Mouse (Mus musculus) neural tube, embryonic 15.5 days (tissue): ENCODE data around the gene Diras1. TPM values are rescaled to one million over a fixed set of nuclear protein-coding genes. Genes with fewer than 3 reads are reported as not detected.

Experiments
- ATAC-seq: fragments of 200-750 bp; cut with Nextera tagmentation; 2 replicates; pipeline ENCODE4 v1.8.0; 2017; ENCODE audit warnings: mild to moderate bottlenecking, moderate TSS enrichment, moderate library complexity; ENCODE audit not compliant: low FRiP score
- H3K27ac ChIP-seq: fragments of 300-500 bp; sonication (generic); replicated peaks from 2 replicates; pipeline ENCODE4 v1.5.1; 2015; ENCODE audit warnings: mild to moderate bottlenecking, inconsistent platforms
- H3K27me3 ChIP-seq: fragments of 300-500 bp; sonication (generic); replicated peaks from 2 replicates; pipeline ENCODE4 v1.6.1; 2015; ENCODE audit warnings: inconsistent platforms
- H3K36me3 ChIP-seq: fragments of 300-500 bp; sonication (generic); 2 replicates; pipeline ENCODE4 v1.6.1; 2015; ENCODE audit warnings: inconsistent platforms
- H3K4me1 ChIP-seq: fragments of 300-500 bp; sonication (generic); 2 replicates; pipeline ENCODE4 v1.6.1; 2015; ENCODE audit warnings: inconsistent platforms
- H3K4me2 ChIP-seq: fragments of 300-500 bp; sonication (generic); 2 replicates; pipeline ENCODE4 v1.6.1; 2015; ENCODE audit warnings: inconsistent platforms, mild to moderate bottlenecking, moderate library complexity
- H3K4me3 ChIP-seq: fragments of 300-500 bp; sonication (generic); replicated peaks from 2 replicates; pipeline ENCODE4 v1.5.1; 2015; ENCODE audit warnings: mild to moderate bottlenecking, inconsistent platforms
- H3K9ac ChIP-seq: fragments of 300-500 bp; sonication (generic); replicated peaks from 2 replicates; pipeline ENCODE4 v1.6.1; 2015; ENCODE audit warnings: mild to moderate bottlenecking, inconsistent platforms
- H3K9me3 ChIP-seq: fragments of 300-500 bp; sonication (generic); replicated peaks from 2 replicates; pipeline ENCODE4 v1.6.1; 2016; ENCODE audit warnings: inconsistent platforms
- WGBS: fragments of 180-500 bp; shearing (Covaris S2); methylation state at CpG from one replicate; pipeline ENCODE4 v1.1.7; 2015; ENCODE audit warnings: mixed read lengths; 5-methylcytosine and 5-hydroxymethylcytosine counted together
- polyA plus RNA-seq: library from polyadenylated mRNA; unstranded; fragments of >200 nt; fragmentation: Nextera tagmentation; extraction: Ambion mirVana; gene quantifications from 2 replicates; pipeline ENCODE4 v1.2.1, GENCODE M21; 2015

Diras1 gene
- polyA plus RNA-seq, 1 experiment from 2014 or later = 69.4 TPM

DNA sequence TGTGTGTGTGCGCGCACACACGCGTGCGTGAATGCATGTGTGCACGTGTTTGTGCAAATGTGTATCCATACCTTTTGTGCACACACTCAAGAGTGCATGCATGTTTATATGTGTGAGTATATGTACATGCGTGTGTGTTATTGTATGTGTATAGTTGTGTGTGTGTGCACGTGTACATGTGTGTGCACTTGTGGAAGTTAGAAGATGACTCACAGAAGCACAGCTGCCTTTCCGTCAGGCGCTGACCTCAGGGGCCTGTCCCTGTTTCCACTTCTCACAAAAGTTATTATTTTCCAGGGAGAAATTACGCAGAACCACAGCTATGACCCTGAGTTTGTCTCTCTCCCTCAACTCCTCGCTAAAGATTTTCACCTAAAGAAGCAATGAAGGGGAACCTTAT lies 41.2 kb downstream of the Diras1 start:
- H3K9ac ChIP-seq = no peak overlapping the region
- no peak overlapping the region for H3K4me2 ChIP-seq
- H3K27me3 ChIP-seq = peaks cover 46% of the 10 kb centered on the region
- H3K4me1 ChIP-seq = peaks cover 16% of the 10 kb centered on the region
- no peaks in the 10 kb centered on the region for H3K9me3 ChIP-seq
- WGBS = 90% methylated on average over 12 of the region's 12 CpGs
- H3K27ac ChIP-seq = no peak overlapping the region
- ATAC-seq = no peak
- H3K4me3 ChIP-seq = no peak overlapping the region
- no peaks in the 10 kb centered on the region for H3K36me3 ChIP-seq

DNA sequence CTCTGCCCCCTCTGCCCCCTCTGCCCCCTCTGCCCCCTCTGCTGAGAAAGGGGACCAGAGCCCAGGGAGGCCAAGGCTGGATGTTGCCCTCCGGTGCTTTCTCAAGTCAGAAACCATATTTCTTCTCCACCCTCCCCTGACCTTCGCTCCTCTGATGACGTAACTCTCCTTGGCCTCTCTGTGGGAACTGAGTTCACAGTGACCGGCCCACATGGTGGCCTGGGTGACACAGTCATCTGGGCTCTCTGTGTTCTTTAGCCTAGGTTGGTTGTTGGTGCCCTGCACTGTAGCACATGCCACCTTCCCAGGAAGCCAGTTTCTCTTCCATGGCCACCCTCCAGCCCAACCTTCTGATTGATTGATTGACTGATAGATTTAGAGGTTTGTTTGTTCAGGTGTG lies 43.1 kb downstream of the Diras1 start:
- H3K9ac ChIP-seq = no peak overlapping the region
- H3K4me2 ChIP-seq = no peak overlapping the region
- no peaks in the 10 kb centered on the region for H3K36me3 ChIP-seq
- H3K27me3 ChIP-seq = peaks cover 40% of the 10 kb centered on the region
- H3K27ac ChIP-seq = no peak overlapping the region
- no peak overlapping the region for H3K4me3 ChIP-seq
- ATAC-seq = no peak
- 77% methylated on average over 4 of the region's 4 CpGs for WGBS
- peaks cover 8% of the 10 kb centered on the region for H3K4me1 ChIP-seq
- H3K9me3 ChIP-seq = no peaks in the 10 kb centered on the region

DNA sequence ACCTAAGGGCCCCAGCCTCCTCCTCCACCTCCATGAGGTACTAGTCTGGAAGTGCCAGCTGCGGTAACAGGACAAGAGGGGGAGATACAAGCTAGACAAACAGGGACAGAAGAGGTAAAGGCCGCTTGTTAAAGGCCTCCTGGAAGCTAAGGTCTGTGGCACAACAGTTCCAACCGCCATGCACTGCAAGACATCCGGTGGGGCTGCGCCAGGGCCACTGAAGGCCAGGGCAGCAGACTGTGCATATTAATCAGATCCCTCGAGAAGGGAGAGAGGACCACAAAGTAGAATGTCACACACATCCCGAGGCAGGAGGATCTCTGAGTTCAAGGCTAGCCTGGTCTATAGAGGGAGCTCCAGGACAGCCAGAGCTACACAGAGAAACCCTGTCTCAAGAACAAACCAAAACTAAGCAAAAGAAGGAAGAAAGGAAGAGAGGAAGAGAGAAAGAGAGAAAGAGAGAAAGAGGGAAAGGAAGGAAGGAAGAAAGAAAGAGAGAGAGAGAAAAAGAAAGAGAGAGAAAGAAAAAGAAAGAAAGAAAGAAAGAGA lies 43.8 kb downstream of the Diras1 start:
- Histone ChIP-seq H3K9ac (no peak overlapping the region), H3K9me3 (no peaks in the 10 kb centered on the region), H3K27me3 (peaks cover 33% of the 10 kb centered on the region), H3K27ac (no peak overlapping the region), H3K4me2 (no peak overlapping the region), H3K4me1 (peaks cover 8% of the 10 kb centered on the region), H3K36me3 (no peaks in the 10 kb centered on the region), H3K4me3 (no peak overlapping the region)
- ATAC-seq = no peak
- 60% methylated on average over 7 of the region's 7 CpGs for WGBS

DNA sequence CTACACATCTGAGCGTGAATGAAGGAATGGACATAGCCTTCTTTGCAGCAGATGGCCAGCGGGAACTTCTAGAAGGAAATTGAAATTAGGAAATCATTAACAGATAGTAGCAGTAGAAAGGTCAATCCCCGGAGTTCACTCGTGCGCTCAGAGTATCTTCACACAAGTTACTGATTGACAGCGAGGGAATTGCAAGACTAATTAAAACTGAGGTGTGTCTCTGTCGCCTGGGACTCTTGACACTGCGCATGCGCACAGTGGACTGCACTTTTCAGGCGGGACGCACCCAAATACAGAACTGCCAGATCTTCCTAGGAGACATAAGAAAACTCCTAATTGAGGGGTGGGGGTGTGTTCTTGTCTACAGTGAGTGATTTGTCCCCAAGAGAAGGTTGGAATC lies 50.0 kb downstream of the Diras1 start:
- no peak for ATAC-seq
- Histone ChIP-seq H3K36me3 (no peaks in the 10 kb centered on the region), H3K9me3 (no peaks in the 10 kb centered on the region), H3K4me3 (no peak overlapping the region), H3K4me1 (peaks cover 10% of the 10 kb centered on the region), H3K27me3 (no peaks in the 10 kb centered on the region), H3K4me2 (no peak overlapping the region), H3K27ac (no peak overlapping the region), H3K9ac (no peak overlapping the region)
- WGBS = 84% methylated on average over 11 of the region's 11 CpGs

DNA sequence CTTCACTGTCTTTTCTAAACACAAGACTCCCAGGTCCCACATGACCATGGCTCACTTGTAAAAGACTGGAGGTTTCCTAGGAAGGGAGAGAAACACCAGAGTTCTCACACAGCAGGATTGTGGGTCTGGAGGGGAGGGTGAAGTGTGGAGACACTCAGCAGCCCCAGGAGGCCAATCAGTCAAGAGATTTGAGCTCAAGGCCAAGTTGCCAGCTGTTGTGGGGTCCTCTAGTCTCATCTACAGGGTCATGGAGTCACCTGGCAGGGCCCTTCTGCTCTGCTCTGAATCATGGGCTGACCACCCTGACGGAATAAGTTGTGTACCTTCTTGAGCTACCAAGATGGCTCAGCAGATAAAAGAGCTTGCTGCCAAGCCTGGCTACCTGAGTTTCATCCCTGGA lies 51.7 kb downstream of the Diras1 start:
- Histone ChIP-seq H3K27ac (no peak overlapping the region), H3K9me3 (no peaks in the 10 kb centered on the region), H3K4me3 (no peak overlapping the region), H3K4me2 (no peak overlapping the region), H3K27me3 (no peaks in the 10 kb centered on the region), H3K36me3 (no peaks in the 10 kb centered on the region), H3K4me1 (peaks cover 10% of the 10 kb centered on the region), H3K9ac (no peak overlapping the region)
- no peak for ATAC-seq
- 80% methylated on average over 1 of the region's 1 CpGs for WGBS

DNA sequence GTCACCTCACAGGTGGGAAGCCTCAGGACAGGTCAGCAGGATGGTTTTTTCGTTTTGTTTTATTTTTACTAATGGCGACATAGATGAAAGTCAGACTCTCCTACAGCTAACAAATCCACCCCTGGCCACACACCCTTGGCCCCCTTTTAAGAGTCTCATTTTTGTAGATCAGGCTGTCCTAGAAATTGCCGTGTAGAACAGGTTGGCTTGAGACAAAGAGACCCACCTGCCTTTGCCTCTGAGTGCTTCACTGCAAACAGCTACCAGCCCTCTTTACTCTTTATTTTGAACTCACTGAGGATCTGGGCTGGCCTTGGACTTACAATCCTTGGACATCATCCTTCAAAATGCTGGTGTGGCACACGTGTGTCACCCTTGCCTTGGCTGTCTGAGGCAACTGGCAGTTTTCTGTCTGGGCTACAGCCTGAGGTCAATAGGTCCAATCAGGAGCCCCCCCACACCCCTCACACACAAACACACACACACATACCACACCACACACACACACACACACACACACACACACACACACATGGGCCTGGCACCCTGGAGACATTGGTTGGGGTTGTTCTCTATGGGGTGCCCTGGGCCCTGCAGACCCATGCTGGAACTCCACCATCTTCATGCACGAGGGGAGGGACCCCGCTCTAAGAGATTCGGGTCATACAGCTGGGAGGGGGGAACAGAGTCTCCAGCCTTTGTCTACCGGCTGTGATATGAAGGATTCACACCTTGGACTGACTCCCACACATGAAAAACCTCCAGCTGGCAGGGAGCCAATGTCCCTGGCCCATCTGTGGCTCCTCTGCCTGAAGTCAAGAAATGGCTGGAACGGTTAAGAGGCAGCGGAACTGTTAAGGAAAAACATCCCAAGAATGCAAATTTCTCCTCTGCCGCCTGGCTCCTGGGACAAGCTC lies 53.1 kb downstream of the Diras1 start:
- Histone ChIP-seq H3K9me3 (no peaks in the 10 kb centered on the region), H3K27me3 (no peaks in the 10 kb centered on the region), H3K9ac (no peak overlapping the region), H3K4me1 (peaks cover 14% of the 10 kb centered on the region), H3K27ac (no peak overlapping the region), H3K4me2 (no peak overlapping the region), H3K36me3 (no peaks in the 10 kb centered on the region), H3K4me3 (no peak overlapping the region)
- WGBS = 50% methylated on average over 11 of the region's 11 CpGs
- no peak for ATAC-seq

DNA sequence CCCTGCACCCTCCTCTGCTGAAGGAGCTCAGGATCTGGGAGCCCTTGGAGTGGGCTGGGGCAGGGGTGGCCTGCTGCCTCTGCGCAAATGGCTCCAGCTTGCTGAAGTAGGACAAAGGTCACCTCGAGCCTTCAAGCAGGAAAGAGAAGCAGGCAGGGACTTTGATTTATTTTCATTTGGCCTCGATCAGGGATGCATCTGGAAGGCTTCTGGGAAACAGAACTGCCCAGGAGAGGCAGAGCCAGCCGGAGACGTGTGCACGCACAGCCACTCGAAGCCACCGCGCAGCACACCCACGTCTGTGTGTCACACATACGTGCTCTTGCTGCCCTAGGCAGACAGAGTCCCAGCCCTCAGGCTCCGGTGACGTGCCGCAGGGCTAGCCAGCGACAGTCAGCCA lies 53.9 kb downstream of the Diras1 start:
- H3K9ac ChIP-seq = no peak overlapping the region
- ATAC-seq = no peak
- H3K4me1 ChIP-seq = peaks cover 18% of the 10 kb centered on the region
- no peak overlapping the region for H3K4me3 ChIP-seq
- 81% methylated on average over 15 of the region's 15 CpGs for WGBS
- H3K27me3 ChIP-seq = no peaks in the 10 kb centered on the region
- no peaks in the 10 kb centered on the region for H3K9me3 ChIP-seq
- H3K4me2 ChIP-seq = no peak overlapping the region
- no peak overlapping the region for H3K27ac ChIP-seq
- H3K36me3 ChIP-seq = no peaks in the 10 kb centered on the region

DNA sequence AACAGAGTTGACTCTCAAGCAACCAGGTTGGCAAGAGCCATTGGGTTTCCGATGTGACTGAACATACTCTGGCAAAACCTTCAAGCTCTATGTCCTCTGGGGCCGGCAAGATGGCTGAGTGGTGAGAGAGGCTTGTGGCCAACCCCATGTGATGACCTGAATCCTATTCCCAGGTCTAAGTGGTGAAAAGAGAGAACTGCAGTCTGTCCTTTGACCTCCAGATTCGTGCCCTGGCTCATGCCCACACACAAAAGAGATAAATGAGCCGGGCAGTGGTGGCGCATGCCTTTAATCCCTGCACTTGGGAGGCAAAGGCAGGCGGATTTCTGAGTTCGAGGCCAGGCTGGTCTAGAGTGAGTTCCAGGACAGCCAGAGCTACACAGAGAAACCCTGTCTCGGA lies 55.3 kb downstream of the Diras1 start:
- ATAC-seq = no peak
- H3K36me3 ChIP-seq = no peaks in the 10 kb centered on the region
- peaks cover 18% of the 10 kb centered on the region for H3K4me1 ChIP-seq
- H3K4me2 ChIP-seq = no peak overlapping the region
- H3K9me3 ChIP-seq = no peaks in the 10 kb centered on the region
- 88% methylated on average over 8 of the region's 8 CpGs for WGBS
- no peaks in the 10 kb centered on the region for H3K27me3 ChIP-seq
- H3K4me3 ChIP-seq = no peak overlapping the region
- H3K9ac ChIP-seq = no peak overlapping the region
- H3K27ac ChIP-seq = no peak overlapping the region

Other genes with a start within 250 kb of the Diras1 start
- 53.3 and 59.8 TPM in 2 replicates for gene Sf3a2, start 227.5 kb downstream of the Diras1 start, polyA plus RNA-seq
- gene Plekhj1, start 227.0 kb downstream of the Diras1 start, polyA plus RNA-seq = 135 and 146 TPM in 2 replicates
- not detected in 2 replicates for gene Amh, start 220.4 kb downstream of the Diras1 start, polyA plus RNA-seq
- gene Jsrp1, start 212.2 kb downstream of the Diras1 start, polyA plus RNA-seq = 1.2 and 2.5 TPM in 2 replicates
- 1,221 and 1,325 TPM in 2 replicates for gene Oaz1, start 199.0 kb downstream of the Diras1 start, polyA plus RNA-seq
- 14.6 and 18.6 TPM in 2 replicates for gene Lingo3, start 181.6 kb downstream of the Diras1 start, polyA plus RNA-seq
- 226 and 240 TPM in 2 replicates for gene Lsm7, start 170.5 kb downstream of the Diras1 start, polyA plus RNA-seq
- 78.6 and 84.1 TPM in 2 replicates for gene Sppl2b, start 170.4 kb downstream of the Diras1 start, polyA plus RNA-seq
- gene Tmprss9, start 153.8 kb downstream of the Diras1 start, polyA plus RNA-seq = 0.09 and 0.35 TPM in 2 replicates
- 333 and 359 TPM in 2 replicates for gene Timm13, start 124.7 kb downstream of the Diras1 start, polyA plus RNA-seq
- gene Lmnb2, start 107.4 kb downstream of the Diras1 start, polyA plus RNA-seq = 39.0 and 39.9 TPM in 2 replicates
- 9.0 and 11.1 TPM in 2 replicates for gene Gadd45b, start 95.6 kb downstream of the Diras1 start, polyA plus RNA-seq
- gene Gng7, start 10.7 kb downstream of the Diras1 start, polyA plus RNA-seq = 22.8 and 24.9 TPM in 2 replicates
- gene Slc39a3, start 11.8 kb upstream of the Diras1 start, polyA plus RNA-seq = 43.9 and 47.7 TPM in 2 replicates
- 290 and 298 TPM in 2 replicates for gene Sgta, start 34.5 kb upstream of the Diras1 start, polyA plus RNA-seq
- gene Thop1, start 44.4 kb upstream of the Diras1 start, polyA plus RNA-seq = 44.3 and 52.9 TPM in 2 replicates
- 0.38 and 0.56 TPM in 2 replicates for gene Creb3l3, start 73.2 kb upstream of the Diras1 start, polyA plus RNA-seq
- gene Map2k2, start 80.3 kb upstream of the Diras1 start, polyA plus RNA-seq = 227 and 241 TPM in 2 replicates
- gene Zbtb7a, start 109.6 kb upstream of the Diras1 start, polyA plus RNA-seq = 14.8 and 21.0 TPM in 2 replicates
- 52.8 and 57.3 TPM in 2 replicates for gene Pias4, start 142.3 kb upstream of the Diras1 start, polyA plus RNA-seq
- gene Eef2, start 151.0 kb upstream of the Diras1 start, polyA plus RNA-seq = 493 and 549 TPM in 2 replicates
- gene Dapk3, start 157.3 kb upstream of the Diras1 start, polyA plus RNA-seq = 65.7 and 70.4 TPM in 2 replicates
- gene 4930442H23Rik, start 158.2 kb upstream of the Diras1 start, polyA plus RNA-seq = not detected in 2 replicates
- 0.17 and 0.26 TPM in 2 replicates for gene Nmrk2, start 176.4 kb upstream of the Diras1 start, polyA plus RNA-seq
- gene Atcay, start 205.2 kb upstream of the Diras1 start, polyA plus RNA-seq = 64.8 and 91.1 TPM in 2 replicates
- 27.1 and 31.9 TPM in 2 replicates for gene Zfr2, start 207.5 kb upstream of the Diras1 start, polyA plus RNA-seq
- gene Matk, start 227.3 kb upstream of the Diras1 start, polyA plus RNA-seq = 37.1 and 48.3 TPM in 2 replicates
- gene Mrpl54, start 241.3 kb upstream of the Diras1 start, polyA plus RNA-seq = 155 and 160 TPM in 2 replicates
- gene Apba3, start 241.3 kb upstream of the Diras1 start, polyA plus RNA-seq = 38.0 and 39.1 TPM in 2 replicates